Mouse (Mus musculus): ENCODE results near the gene Serac1.

Serac1 gene

GRCm38 (mm10) chr17:6005246-6005637 lies 74.3 kb downstream of the Serac1 start:
- no peak for DNase-seq (ENCODE audit: low read depth)

GRCm38 (mm10) chr17:6003661-6004060 lies 75.9 kb downstream of the Serac1 start:
- DNase-seq (ENCODE audit: low read depth): no peak

GRCm38 (mm10) chr17:6002563-6002962 lies 77.0 kb downstream of the Serac1 start:
- no peak for DNase-seq (ENCODE audit: low read depth)

DNA sequence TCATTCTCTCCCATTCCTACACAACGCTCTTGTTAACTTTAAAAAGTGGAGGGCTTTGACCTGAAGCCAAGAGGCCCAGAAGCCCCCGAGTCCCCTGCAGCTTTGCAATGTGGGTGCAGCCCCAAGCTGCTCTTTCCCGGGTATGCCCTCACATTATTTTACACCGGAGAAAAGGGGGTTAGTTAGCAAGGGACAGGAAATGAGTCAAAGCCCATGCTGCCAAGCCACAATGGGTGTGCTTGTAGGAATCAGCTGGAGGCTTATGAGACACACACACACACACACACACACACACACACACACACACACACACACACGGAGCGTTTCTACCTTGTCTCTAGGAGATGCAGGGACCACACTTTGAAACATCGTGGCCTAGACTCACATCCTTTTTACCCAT lies 77.7 kb downstream of the Serac1 start:
- DNase-seq (ENCODE audit: low read depth): peak; percentile 81

- no peak for DNase-seq (ENCODE audit: low read depth)
Observed at GRCm38 (mm10) chr17:6001389-6001788, 78.2 kb downstream of the Serac1 start.

DNA sequence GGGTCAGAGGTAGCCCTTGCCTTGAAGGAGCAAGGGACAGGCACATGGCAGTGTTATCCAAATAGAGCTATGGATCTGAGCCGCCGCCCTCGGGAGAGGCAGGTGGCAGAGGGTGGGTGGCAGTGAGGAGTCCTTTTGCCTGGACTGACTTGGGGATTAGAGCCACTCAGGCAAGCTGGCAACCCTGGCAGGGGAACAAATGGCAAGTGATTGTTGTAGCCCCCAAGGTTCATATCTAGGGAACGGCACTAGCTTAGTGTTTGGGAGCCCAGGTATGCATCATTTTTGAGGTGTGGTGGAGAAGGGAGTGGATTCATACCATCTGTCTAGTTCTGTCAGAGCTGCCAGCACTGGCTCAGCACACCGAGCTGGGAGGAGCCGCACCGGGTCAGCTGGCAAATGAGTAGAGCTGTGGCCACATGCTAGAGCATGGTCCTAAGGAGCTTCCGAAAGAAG lies 78.6 kb downstream of the Serac1 start:
- peak; percentile 51 for DNase-seq (ENCODE audit: low read depth)

DNA sequence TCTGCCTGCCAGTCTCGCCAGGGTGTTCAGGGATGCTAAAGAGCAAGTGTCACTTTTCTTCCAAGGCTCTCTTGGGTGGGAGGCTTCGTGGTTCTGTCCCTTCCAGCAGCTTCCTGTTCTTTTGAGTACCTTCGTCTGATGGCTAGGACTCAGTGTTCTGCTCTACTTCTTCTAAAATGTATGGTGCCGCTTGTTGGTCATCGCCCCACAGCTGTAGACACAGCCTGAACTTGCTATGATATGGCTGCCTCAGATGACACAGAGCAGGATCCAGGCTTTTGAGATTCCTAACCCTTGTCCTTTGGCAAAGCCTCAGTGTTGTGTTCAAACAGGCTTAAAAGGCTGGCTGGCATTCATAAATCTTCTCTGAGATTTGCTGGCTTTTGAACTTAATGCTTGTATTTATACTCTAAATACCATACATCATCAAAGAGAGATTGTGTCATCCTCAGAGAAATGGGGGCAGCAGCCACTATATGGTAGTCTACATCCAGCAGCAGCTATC lies 80.5 kb downstream of the Serac1 start:
- DNase-seq (ENCODE audit: low read depth): no peak

GRCm38 (mm10) chr17:5998235-5998500 lies 81.4 kb downstream of the Serac1 start:
- no peak for DNase-seq (ENCODE audit: low read depth)

GRCm38 (mm10) chr17:5997380-5998234 lies 81.9 kb downstream of the Serac1 start:
- peak; percentile 72 for DNase-seq (ENCODE audit: low read depth)

GRCm38 (mm10) chr17:5996589-5996988 lies 83.0 kb downstream of the Serac1 start:
- no peak for DNase-seq (ENCODE audit: low read depth)

DNA sequence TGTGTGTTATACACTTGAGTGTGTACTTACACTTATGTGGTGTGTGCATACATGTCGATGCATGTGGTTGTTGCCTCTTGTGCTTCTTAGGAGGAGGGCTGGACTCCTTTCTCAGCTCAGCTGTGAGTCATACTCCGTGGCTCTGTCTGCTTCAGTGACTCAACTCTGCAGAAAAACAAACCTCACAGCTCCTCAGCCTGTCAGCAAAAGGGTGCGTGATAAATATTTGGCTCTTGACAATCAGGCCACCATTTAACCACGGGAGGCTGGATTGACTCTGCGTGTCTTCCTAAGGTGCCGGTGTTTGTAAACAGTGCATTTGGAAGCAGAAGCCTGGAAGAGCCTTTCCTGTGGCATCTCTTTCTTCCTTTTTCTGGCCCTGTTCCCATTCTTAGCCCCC lies 84.9 kb downstream of the Serac1 start:
- peak; percentile 90 for DNase-seq (ENCODE audit: low read depth)

DNA sequence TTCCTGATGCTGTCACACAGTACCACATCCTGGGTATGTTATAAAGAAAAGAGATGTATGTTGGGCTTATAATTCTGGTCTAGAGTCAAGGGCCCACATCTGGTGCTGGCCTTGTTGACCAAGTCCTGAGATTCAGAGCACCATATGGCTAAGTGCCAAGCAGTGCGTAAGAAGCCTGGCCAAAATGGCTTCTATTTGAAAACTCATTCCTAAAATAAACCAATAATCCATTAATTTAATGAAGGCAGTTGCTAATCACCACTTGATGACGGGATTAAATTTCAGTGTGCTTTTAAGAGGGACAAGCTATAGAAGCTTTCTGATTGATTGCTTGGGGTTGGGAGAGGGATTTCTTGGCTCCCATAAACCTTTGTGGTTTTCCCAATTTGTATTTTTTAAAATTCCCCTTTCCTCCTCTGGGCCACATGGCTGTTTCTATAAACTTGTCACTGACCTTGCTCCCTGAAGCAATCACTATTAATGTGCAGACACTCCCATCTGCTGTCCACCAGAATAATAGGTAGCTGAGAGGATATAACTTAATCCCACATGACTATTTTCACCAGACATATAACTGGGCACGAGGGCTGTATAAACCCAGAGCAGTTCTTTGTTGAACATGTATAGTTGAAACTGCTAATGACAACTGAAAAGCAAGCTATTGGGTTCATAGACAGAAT lies 85.8 kb downstream of the Serac1 start:
- DNase-seq (ENCODE audit: low read depth): peak; percentile 75

DNA sequence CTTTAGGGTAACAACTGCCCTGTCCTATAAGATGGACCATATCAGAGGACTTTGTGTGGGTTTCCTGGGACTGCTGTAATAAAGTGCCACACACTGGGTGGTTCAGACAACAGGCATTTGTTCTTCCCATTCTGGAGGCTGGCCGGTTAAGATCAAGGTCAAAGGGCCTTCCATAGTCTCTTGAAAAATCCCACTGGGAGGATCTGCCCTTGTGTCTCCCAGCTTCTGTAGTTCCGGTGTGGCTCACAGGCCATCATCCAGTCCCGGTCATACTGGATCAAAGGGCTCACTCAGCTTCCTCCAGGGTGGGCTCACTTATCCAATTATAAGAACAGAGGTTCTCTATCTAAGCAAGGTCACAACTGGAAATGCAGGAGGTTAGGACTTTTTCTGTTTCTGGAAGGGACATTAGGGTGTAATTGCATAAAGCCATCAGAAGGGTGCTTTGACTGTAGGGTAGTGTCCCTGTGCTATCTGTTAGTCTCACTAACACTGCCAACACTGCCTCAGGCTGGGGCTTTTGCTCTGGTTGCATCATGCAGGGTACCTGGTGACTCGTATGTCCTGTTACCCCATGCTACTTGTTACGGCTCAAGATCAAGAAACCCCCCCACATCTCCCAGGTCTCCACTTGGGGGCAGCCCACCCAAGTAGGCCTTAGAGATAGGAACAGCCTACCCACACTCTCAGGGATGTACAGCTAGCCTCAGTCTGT lies 86.5 kb downstream of the Serac1 start:
- peak; percentile 63 for DNase-seq (ENCODE audit: low read depth)

All from NIH3T3 (cell line).